Mouse (Mus musculus) thymus, adult 2 months (tissue): ENCODE data around the gene Polr3h. TPM values are rescaled to one million over a fixed set of nuclear protein-coding genes. Genes with fewer than 3 reads are reported as not detected.
A peak's percentile ranks its signal among the peaks of the same experiment; 100 is the strongest.

Experiments used
- DNase-seq: peaks from one replicate; pipeline ENCODE4 v3.0.0; 2021
- H3K27ac ChIP-seq: fragments of 200-500 bp; 2 replicates; pipeline ENCODE4 v1.5.1; 2012; ENCODE audit warnings: low read length, control low read depth; ENCODE audit not compliant: control insufficient read depth, insufficient read depth
- H3K27me3 ChIP-seq: fragments of 200-500 bp; 2 replicates; pipeline ENCODE4 v1.6.1; 2012; ENCODE audit warnings: mild to moderate bottlenecking, low read length, moderate library complexity, mixed read lengths; ENCODE audit not compliant: control insufficient read depth, insufficient read depth
- H3K36me3 ChIP-seq: fragments of 200-500 bp; 2 replicates; pipeline ENCODE4 v1.6.1; 2012; ENCODE audit warnings: mild to moderate bottlenecking, low read length, moderate library complexity; ENCODE audit not compliant: control insufficient read depth, insufficient read depth
- H3K4me1 ChIP-seq: fragments of 200-500 bp; replicated peaks from 2 replicates; pipeline ENCODE4 v1.6.1; 2012; ENCODE audit warnings: low read length; ENCODE audit not compliant: control insufficient read depth, insufficient read depth
- H3K4me3 ChIP-seq: fragments of 200-500 bp; 2 replicates; pipeline ENCODE4 v1.5.1; 2012; ENCODE audit warnings: mild to moderate bottlenecking, low read length, control low read depth, moderate library complexity; ENCODE audit not compliant: control insufficient read depth, insufficient read depth
- CTCF ChIP-seq: fragments of 200-500 bp; IDR thresholded peaks from 2 replicates; pipeline ENCODE4 v1.5.1; 2012; ENCODE audit warnings: mild to moderate bottlenecking, control low read depth, low read length, moderate library complexity, borderline replicate concordance; ENCODE audit not compliant: control insufficient read depth, poor library complexity, insufficient read depth; ENCODE audit errors: extremely low read depth
- POLR2A ChIP-seq: fragments of 200-500 bp; IDR thresholded peaks from 2 replicates; pipeline ENCODE4 v1.6.1; 2012; ENCODE audit warnings: mild to moderate bottlenecking, low read length, control low read depth, moderate library complexity; ENCODE audit not compliant: control insufficient read depth, poor library complexity, insufficient read depth; ENCODE audit errors: extremely low read depth
- WGBS: fragments of 180-500 bp; shearing (Covaris S2); methylation state at CpG from one replicate; pipeline ENCODE4 v1.1.7; 2018; 5-methylcytosine and 5-hydroxymethylcytosine counted together
- polyA plus RNA-seq: library from polyadenylated mRNA; depleted of rRNA; stranded (reverse); fragments of >200 nt; gene quantifications from 2 replicates; pipeline ENCODE4 v1.2.3, GENCODE M21; 2012

Gene Polr3h
- polyA plus RNA-seq, 1 experiment, result 16.7 TPM

- H3K27ac ChIP-seq, result no peak overlapping the region; the same call in 1 of the 2 replicates
- H3K36me3 ChIP-seq, result peaks cover 14% of the 10 kb centered on the region
- H3K27me3 ChIP-seq, result no peaks in the 10 kb centered on the region
- H3K4me3 ChIP-seq, result no peak overlapping the region
- DNase-seq, result no peak
- peaks cover 9% of the 10 kb centered on the region for H3K4me1 ChIP-seq
- TF ChIP-seq POLR2A (no peak), CTCF (no peak)
- WGBS, result 47% methylated on average over 8 of the region's 8 CpGs
These were observed 65.4 kb downstream of the Polr3h start for GRCm38 (mm10) chr15:81860471-81861135.

- peak; percentile 87 for DNase-seq
- TF ChIP-seq POLR2A, result no peak
- no peak for TF ChIP-seq CTCF
- H3K4me1 ChIP-seq, result peaks cover 12% of the 10 kb centered on the region
- under 1% methylated on average over 39 of the region's 39 CpGs for WGBS
- H3K4me3 ChIP-seq, result peak overlapping the region; percentile 94
- peak overlapping the region; percentile 98 for H3K27ac ChIP-seq
- H3K27me3 ChIP-seq, result no peaks in the 10 kb centered on the region
- H3K36me3 ChIP-seq, result peaks cover 5% of the 10 kb centered on the region
These were observed 66.4 kb downstream of the Polr3h start for GRCm38 (mm10) chr15:81859330-81860255.

GRCm38 (mm10) chr15:81858517-81859329 is 67.3 kb downstream of the Polr3h start, which contains the start of gene Tob2:
TSS of gene Tob2 (minus strand) at chr15:81858796.
- Histone ChIP-seq H3K4me3 (peak within 1 kb of the TSS; percentile 94), H3K36me3 (no peaks in the 10 kb centered on the region), H3K27ac (peak within 1 kb of the TSS; percentile 98), H3K4me1 (peaks cover 12% of the 10 kb centered on the region), H3K27me3 (no peaks in the 10 kb centered on the region)
- TF ChIP-seq CTCF (no peak), POLR2A (no peak; the same call in 1 of the 2 replicates)
- under 1% methylated on average over 44 of the region's 44 CpGs for WGBS
- DNase-seq, result peak; percentile 74

GRCm38 (mm10) chr15:81858138-81858516 is 67.9 kb downstream of the Polr3h start:
- Histone ChIP-seq H3K4me1 (peaks cover 12% of the 10 kb centered on the region), H3K4me3 (peak overlapping the region; percentile 94), H3K27me3 (no peaks in the 10 kb centered on the region), H3K36me3 (no peaks in the 10 kb centered on the region), H3K27ac (peak overlapping the region; percentile 98)
- 0% methylated on average over 22 of the region's 23 CpGs for WGBS
- TF ChIP-seq CTCF (no peak), POLR2A (peak; percentile 100)
- DNase-seq, result peak; percentile 94

GRCm38 (mm10) chr15:81857724-81858116 is 68.3 kb downstream of the Polr3h start:
- WGBS, result 0% methylated on average over 33 of the region's 33 CpGs
- Histone ChIP-seq H3K4me3 (peak overlapping the region; percentile 94), H3K27ac (peak overlapping the region; percentile 83), H3K4me1 (peaks cover 12% of the 10 kb centered on the region), H3K27me3 (no peaks in the 10 kb centered on the region), H3K36me3 (no peaks in the 10 kb centered on the region)
- DNase-seq, result peak; percentile 63
- TF ChIP-seq POLR2A (no peak), CTCF (no peak)

GRCm38 (mm10) chr15:81856938-81857723 is 68.9 kb downstream of the Polr3h start:
- peak; percentile 30 for DNase-seq

More at GRCm38 (mm10) chr15:81856938-81857723, 68.9 kb downstream of the Polr3h start:
- no peaks in the 10 kb centered on the region for H3K27me3 ChIP-seq
- under 1% methylated on average over 14 of the region's 14 CpGs for WGBS
- peak overlapping the region; percentile 94 for H3K4me3 ChIP-seq
- TF ChIP-seq POLR2A (no peak), CTCF (no peak)
- H3K36me3 ChIP-seq, result no peaks in the 10 kb centered on the region
- peaks cover 12% of the 10 kb centered on the region for H3K4me1 ChIP-seq
- H3K27ac ChIP-seq, result peak overlapping the region; percentile 83
